Mouse (Mus musculus) mouse trophoblast stem cell (cell line): ENCODE results near the gene Chrnb2.
"Not testable (repeated sequence)": the region's sequence is repeated elsewhere in the genome, so short reads cannot be mapped to it uniquely, and the experiment has no call there.

Experiments
- in situ Hi-C, 2 experiments: fragments of 300-500 bp; cut with MseI, MboI; formaldehyde crosslinking; loops; 2 replicates in 1 of 2; 3 replicates in 1 of 2; pipeline ENCODE4 v1.15.1; 2025

The Chrnb2 gene

DNA sequence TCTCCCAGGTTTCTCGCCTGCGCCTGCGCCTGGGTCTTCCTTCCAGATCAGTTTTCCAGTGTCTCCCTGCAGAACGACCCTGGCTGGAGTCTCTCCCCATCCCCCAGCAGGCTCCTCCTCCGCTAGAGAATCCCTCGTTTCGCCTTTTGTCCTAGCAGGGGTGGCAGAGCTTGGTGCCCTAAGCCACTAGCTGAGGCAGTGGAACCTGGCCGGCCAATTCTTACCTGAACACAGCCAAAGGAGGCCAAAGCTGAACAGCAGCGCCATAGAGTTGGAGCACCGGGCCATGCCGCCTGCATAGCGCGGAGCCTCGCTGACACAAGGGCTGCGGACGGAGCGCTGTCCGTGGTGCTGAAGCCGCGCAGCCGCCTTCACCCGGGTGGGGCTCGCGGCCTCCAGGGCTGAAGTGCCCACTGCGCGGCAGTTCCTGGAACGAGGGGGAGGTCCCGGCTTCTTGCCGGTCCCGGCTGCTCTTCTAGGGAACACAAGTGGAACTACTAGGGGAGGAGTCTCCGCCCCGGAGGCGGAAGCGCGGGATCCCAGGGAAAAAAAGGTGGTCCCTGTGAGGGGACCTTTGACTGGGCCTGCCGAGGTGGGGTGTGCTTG is at the start of gene Chrnb2:
Gene Chrnb2 (minus strand): TSS at position 514 of the 606 bp plus-strand sequence.
- in situ Hi-C loops = no loop called here

DNA sequence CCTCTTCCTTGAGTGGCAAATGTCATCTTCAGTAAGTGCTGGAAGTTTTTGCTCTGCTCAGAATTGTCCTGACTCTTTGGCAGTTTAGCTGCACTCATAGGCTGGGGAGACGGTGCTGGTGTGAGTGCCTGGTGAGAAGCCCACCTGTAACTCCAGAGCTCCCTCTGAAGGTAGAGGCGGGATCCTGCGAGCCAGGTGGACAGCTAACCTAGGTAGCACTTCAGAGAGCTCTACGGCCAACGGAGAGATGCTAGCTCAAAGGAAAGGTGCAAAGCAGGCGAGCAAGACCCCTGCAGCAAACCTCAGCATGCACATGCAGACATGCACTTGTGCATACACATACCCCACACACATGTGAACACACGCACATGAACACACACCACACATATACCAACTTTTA is 49.6 kb upstream of the Chrnb2 start:
- in situ Hi-C loops = loop anchor here in 1 of 2 experiments (5.0 kb wide), 1 partner anchor 33 kb away; no protein-coding TSS in a partner anchor

DNA sequence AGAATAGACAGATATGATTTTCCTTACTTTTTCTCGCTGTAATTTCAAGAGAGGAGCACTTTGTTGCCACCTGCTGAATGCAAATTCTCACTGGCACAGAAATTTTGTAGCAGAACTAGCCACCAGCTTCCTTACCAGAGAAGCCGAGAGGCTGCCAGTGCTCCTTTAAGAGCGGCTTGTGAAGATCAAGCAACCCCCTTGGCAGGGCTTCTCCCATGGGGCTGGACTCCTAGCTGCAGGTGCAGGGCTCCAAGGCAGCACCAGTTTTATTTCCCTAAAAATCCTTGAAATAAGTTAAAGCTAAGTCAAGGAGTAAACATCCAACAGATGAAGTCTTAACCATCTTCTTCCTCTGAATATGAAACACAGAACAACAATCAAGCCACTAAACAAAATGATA is 47.7 kb upstream of the Chrnb2 start:
- in situ Hi-C loops = loop anchor here in 1 of 2 experiments (5.0 kb wide), 1 partner anchor 35 kb away; no protein-coding TSS in a partner anchor

DNA sequence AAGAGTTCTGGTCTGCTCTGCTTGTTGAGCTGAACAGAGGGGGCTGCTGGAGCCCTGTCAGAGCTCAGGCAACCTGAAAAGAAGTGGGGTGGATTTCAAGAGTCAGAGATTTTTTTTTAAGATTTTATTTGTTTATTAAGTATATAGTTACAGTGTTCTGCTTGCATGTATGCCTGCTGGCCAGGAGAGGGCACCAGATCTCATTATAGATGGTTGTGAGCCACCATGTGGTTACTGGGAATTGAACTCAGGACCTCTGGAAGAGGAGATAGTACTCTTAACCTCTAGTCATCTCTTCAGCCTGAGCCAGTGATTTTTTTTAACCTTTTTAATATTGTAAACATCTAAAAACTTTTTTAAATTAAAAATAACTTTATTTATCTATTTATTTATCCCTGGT is 46.4 kb upstream of the Chrnb2 start:
- in situ Hi-C loops = loop anchor here in 1 of 2 experiments (5.0 kb wide), 1 partner anchor 36 kb away; no protein-coding TSS in a partner anchor

DNA sequence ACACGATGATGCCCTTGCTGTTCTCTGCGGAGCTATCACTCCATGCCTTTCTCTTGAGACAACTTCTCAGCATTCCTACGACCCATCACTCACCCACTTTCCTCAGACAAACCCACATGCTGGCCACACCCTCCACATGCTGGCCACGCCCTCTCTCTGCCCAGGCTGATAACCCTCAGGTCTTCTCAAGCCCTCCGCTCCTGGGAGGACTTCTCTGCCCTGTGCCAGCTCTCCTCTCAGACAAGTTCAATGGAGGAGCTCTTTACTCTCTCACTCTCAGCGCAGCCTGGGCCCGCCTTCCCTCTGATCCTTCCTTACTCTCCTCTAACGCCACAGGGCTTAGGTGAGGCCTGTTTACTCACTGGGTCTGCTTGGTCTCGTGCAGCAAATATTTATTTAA is 44.2 kb upstream of the Chrnb2 start:
- in situ Hi-C loops = no loop called here

DNA sequence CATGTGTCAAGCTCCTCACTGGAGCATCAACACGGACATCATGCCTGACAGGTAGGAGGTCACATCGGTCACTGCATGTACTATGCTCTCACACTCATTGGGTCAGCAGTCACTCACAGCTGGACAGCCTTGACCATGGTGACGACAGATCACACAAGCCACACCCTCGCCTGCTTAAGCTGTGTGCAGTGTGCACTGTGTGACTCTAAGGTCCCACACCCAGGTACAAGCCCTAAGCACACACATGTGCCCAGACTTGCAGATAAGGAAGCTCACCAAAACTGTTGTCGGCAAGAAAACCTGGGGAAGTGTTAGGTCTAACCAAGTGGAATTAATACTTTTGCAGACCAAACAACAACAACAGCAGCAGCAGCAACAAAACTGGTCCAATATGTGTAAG is 43.4 kb upstream of the Chrnb2 start:
- in situ Hi-C loops = no loop called here

DNA sequence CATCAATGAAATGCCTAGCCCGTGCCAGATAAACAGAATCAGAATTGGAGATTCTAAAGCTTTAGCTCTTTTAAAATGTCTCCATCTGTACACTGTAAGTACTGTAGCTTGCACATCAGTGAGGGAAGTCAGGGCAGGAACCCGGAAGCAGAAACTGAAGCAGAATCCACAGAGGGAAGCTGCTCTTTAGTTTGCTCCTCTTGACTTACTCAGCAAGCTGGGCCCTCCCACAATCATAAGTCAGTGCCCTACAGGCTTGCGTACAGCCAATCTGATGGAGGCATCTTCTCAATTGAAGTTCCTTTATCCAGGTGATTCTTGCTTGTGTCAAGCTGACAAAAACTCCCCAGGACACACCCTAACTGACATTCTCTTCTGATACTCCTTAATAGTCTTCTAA is 42.7 kb upstream of the Chrnb2 start:
- in situ Hi-C loops = no loop called here

DNA sequence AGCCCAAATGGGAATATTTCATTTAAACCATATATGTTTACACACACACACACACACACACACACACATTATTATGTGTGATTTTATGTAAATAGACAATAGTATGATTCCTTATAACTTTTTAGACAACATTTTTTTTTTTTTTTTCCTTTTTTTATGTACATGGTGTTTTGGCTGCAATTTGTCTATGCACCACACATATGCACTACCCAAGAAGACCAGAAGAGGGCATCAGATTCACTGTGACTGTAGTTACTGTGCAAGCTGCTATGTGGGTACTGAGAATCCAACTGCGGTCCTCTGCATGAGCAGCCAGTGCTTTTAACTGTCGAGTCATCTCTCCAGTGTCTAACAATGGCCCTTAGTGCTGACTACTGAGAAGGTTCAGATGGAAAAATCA is 42.3 kb upstream of the Chrnb2 start:
- in situ Hi-C loops = no loop called here

DNA sequence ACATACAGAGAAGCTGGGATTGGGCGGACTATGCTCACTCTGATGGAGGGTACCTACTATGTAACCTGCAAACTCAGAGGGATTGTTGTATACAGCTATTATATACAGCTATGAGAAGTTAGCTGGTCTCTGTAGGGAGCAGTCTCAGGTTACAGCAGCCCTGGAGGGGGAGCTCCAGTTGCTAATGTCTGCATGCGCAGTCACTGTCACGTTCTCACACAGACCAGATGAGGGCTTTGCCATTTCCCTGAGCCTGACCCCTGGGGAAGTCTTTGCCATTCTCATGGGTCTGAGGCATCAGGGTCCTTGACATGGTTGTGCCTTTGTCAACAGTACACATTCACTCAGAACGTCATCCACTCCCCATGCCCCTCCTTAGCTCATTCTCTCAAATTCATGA is 40.7 kb upstream of the Chrnb2 start:
- in situ Hi-C loops = no loop called here

DNA sequence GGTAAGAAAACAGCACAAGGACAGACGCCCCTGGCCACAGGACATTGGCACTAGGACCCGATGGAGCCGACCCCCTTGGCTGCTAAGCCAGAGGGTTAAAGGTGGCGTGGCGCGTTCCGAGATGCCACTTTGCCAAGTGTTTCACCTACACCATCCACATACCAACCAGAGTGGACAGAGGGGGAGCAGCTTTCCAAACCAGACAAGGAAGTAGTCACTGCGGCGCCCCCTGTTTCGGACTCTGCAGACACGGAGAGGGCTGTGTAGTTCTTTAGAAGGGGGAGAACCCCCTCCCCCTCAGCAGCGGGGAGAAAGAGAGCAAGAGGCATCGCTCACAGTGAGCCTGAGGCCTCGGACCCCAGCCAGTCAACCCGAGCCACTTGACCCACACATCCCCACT is 38.4 kb upstream of the Chrnb2 start:
- in situ Hi-C loops = no loop called here

DNA sequence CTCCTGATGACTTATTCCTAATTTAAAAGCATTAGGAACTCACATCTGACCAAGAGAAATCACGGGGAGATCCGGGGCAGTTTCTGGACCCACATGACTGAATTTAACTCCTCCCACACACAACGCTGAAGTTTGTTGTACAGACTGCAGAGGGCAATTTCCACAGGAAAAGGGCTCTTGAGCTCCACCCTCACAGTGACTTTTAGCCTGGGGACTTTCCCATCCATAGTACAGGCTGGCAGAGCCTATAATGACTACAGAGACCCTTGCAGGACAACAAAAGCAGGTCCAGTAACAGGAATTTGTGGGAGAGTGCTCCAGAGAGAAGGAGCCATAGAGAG is 37.0 kb upstream of the Chrnb2 start:
- in situ Hi-C loops = no loop called here

DNA sequence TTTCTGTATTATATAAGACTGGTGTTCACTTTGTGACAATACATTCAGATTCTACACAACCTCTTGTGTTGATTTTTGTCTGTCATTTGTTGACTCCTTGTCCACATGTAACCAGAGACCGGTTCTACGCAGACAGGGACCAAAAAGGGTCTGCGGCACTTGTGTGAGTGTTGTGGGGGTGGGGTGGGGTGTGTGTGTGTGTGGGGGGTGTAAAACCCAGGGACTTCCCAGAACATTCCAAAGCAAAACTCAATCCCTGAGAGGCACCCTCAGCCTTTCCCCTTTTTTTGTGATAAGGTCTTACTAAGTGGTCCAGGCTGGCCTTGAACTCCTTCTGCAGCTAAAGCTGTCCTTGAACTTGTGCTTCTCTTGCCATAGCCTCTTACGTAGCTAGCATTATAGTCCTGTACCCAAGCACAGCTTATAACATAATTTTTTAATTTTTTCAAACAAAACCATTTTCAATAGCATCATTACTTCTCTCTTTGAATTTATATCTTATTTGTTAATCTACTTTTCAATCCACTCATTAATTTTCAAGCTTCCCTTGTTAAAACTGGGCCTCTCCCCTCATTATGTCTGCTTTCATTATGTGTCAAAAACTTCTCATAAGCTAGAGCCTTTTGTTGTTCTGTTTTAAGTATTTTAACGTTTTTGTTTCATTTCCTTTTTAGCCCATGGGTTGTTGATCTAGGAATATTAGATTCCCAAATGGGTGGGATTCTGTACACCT is 36.5 kb upstream of the Chrnb2 start:
- in situ Hi-C loops = no loop called here

DNA sequence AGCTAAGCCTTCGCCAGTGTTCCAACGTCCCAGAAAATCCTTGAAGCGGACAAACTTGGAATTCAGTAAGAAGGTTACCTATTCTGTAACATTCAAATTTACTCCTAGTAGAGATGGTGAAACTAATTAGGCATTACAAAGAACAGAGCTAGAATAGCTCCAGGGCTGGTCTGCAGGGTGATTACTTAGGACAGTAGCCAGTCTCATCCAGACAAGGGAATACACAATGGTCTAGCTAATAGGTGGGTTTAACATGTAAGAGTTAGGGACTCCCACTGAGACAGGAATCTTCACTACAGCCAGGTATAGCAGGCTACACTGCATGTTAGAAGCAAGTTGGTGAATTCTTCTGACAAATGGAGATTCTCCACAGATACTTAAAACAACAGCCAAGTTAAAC is 35.6 kb upstream of the Chrnb2 start:
- in situ Hi-C loops = not testable (repeated sequence)

DNA sequence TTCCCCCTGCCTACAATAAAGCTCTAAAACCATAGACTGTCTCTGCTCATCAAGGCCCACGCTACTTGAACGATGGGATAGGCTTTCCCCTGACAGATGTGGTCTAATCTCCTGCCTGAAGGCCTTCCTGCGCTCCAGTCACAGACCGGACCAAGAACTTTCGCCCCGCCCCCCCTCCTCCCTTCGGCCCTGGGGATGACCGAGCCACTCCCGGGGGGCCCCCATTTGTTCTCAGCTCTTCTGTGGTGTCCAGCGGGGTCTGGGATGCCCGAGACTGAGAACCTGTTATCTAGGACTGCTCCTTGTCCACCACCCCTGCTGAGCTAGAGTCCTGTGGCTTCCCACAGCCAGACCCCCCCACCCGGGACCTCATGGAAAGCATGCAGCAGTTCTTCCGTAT is 35.0 kb upstream of the Chrnb2 start:
- in situ Hi-C loops = no loop called here

DNA sequence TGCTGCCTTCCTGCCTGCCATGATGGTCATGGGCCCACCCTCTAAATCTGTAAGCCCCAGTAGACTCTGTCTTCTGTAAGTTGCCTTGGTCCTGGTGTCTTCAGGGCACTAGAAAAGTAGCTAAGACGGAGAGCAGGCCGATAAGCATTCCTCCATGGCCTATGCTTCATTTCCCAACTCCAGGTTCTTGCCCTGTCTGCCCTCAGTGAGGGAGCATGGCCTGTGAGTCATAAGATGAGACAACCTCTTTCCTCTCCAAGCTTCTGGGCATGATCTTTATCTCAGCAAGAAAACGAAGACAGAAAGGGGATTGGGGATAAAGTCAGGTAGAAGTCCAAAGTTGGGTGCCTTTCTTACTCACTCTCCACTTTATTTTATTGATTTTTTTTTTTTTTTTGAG is 34.1 kb upstream of the Chrnb2 start:
- in situ Hi-C loops = no loop called here

DNA sequence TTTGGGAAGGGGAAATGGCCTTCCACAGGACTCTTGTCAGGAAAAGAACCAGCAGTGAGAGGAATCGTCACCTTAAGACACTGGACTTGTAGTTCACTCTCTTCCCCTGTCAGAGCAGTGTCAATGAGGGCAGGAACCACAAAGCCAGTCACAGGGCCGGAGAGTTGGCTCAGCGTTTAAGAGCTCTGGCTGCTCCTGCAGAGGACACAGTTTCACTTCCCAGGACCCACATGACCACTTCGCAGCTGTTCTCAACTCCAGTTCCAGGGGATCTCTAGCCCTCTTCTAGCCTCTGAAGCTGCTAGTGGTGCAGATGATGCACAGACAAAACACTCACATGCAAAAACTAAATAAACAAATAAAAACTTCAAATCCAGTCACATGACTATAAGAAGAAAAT is 31.9 kb upstream of the Chrnb2 start:
- in situ Hi-C loops = no loop called here

DNA sequence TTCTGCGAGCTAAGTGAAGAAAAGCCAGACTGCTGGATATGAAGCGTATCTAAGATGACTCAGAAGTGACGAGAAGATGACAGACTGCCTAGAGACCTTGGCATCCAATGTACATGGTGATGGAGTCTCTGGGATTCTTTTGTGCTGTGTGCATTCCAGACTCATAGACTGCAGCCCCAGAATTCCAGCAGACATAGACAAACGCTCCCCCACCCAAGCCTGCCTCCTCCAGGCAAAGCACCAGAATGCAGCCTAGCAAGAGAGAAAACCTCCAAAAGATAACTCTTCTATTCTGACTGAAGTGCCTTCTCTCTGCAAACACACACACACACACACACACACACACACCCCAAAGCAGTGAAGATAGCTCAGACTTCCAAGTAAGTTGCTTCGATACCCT is 31.3 kb upstream of the Chrnb2 start:
- in situ Hi-C loops = no loop called here

DNA sequence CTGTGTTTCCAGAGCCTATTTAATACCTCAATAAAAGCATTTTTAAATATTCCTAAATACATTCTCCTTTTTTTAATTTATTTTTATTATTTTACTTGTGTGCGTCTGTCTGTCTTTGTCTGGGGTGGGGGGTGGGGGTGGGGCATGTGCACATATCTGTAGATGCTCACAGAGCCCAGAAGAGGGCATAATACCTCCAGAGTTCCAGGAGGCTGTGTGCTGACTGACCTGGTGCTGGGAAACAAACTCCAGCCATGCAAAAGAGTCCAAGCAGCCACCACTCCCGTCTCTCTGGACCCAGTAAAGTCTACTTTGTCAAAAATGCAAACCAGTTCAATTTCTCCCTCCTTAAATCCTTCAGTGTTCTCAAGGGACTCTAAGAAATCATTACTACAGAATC is 30.2 kb upstream of the Chrnb2 start:
- in situ Hi-C loops = no loop called here

DNA sequence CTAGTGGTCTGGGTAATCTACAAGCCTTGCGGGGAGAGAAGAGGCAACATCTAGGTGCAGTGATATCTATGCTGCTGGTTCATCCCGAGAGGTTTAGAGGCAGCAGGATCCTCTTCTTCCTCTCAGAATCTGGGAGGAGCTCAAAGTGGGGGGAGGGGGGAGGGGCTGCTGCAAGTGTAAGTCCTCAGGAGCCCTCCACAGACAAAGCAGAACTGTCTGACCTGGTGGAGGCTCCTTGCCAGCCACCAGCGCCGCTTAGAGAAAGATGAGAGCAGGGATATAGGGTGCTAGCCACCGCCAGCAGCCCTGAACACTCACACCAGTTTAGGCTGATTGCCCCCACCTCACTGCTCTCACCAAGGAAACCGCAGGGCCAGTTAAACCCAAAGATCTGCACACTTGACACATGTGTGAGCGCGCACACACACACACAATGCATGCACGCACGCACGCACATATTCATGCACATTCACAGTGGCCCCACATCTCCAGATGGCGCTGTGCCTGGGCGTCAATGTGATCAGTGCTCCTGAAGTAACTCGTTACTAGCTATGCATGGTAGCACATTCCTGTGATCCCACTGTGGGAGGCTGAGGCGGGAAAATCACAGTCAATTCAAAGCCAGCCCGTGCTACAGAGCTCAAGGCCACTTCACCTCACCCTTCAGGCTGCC is 24.4 kb upstream of the Chrnb2 start:
- in situ Hi-C loops = no loop called here

DNA sequence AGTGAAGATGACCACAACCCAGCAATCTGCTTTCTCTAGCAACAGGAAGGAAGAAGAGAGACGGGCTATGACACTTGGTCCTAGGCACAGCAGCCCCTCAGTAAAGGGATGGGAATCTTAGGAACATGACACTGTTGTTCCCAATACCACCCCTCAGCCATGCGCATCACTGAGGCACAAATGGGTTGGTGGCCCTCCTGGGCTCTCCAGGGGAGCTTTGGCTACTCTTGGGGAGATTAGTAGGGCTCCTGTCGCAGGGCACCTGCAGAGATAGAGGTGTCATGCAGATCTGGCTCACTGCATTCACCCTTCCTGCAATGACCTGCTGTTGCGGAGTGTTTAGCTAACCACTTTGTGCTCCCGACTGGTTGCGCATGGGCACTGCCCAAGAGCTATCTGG is 21.8 kb upstream of the Chrnb2 start:
- in situ Hi-C loops = no loop called here

DNA sequence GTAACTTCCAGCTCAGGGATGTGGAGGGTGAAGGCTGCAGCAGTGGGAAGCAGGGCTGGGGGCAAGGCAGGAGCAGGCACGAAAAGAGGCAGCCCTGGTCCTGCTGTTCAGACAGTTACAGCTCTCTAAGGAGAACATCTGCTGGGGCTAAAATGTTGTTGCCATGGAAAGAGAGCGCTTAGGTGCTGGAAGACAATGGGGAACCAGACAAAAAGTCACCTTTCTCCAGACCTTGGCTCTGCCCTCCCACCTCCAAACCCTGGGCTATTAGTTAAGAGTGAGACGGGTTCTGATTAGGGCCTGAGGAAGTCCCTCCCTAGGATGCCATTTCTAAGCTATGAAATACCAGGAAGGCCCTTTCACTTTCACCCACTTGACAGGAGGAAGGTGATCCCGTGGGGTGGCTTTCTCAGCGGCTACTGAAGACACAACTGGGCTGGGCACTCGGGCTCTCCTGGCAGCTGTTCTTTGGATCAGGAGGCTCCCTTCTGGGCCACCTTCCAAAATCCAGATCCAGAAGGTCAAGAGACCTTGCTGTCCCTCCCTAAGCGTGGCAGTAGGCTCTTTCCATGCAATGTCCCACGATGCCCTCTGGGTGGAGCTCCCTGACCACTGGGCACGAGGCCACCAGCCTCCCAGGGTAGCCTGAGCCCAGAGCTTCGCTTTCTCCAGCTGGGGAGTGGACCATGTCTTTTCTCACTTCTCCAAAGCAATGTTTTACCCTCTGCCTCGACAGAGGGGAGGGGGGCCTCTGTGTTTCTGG is 20.7 kb upstream of the Chrnb2 start:
- in situ Hi-C loops = no loop called here

DNA sequence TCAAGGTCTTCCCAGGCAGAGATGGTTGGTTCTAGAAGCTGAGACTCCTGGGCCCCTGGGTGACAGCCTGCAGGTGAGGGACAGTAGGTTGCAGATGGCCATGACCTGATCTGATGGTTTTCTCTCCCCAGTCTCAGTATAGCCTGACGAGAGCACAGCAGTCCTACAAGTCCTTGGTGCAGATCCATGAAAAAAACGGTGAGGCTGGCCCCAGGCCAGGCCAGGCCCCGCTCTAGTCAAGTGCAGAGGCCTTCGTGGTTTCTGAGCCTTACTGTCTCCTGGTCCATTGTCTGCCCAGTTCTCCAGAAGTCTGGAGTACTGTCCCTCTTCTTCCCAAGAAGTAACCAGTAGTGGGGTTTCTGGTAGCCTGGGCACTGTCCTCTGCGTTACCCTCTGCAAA is 17.2 kb upstream of the Chrnb2 start:
- in situ Hi-C loops = no loop called here
